In the genomic region with DNA sequence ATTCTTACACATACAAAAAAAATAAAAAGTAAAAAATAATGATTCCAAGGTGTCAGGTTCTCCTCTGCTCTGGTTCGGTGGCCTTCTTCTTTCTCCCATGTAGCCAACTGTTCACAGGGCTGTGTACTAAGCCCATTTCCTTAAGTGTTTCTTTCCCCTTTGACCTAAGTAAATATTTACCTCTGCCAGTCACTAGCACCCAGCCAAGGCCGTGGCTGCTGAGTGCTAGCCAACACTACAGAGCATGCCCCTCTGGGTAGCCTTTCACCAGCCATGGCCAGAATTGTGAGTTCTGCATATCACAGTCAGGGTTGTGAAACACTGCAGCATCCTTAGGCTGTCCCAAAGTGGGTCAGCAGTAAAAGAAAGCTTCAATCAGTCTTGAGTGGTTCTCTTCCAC, we compare ENCODE assay signal across 27 mouse cellular contexts.
DNase-seq lines count a peak whose midpoint lies in the region; ATAC-seq lines count a peak whose summit lies in the region.
"Had no signal": no experiment of that assay in that cellular context is flagged by ENCODE, and none has a peak within 500 bp of the region (broad histone marks: within the 10 kb centered on the region; RNA-seq: fewer than 3 reads in every experiment).

No protein-coding gene starts in this region.

- no peak overlapping the region for H3K27ac ChIP-seq in kidney, embryonic 15.5 days
- no peak overlapping the region for H3K27ac ChIP-seq in stomach, embryonic 16.5 days (ENCODE audit: low read length)
- H3K27ac ChIP-seq: heart, embryonic 10.5 days; heart, embryonic 15.5 days; hindbrain, embryonic 12.5 days; liver, embryonic 13.5 days; lung, embryonic 15.5 days had no signal

- no peak overlapping the region for H3K4me3 ChIP-seq in kidney, embryonic 15.5 days (replicated peaks)
- H3K4me3 ChIP-seq in stomach, embryonic 16.5 days (replicated peaks; ENCODE audit: low read length): no peak overlapping the region
- H3K4me3 ChIP-seq: heart, embryonic 10.5 days; heart, embryonic 15.5 days; hindbrain, embryonic 12.5 days; liver, embryonic 13.5 days; lung, embryonic 15.5 days had no signal

- no peaks in the 10 kb centered on the region for H3K27me3 ChIP-seq in kidney, embryonic 15.5 days
- H3K27me3 ChIP-seq in stomach, embryonic 16.5 days (ENCODE audit: control insufficient read depth, insufficient read depth, low read length): no peaks in the 10 kb centered on the region
- H3K27me3 ChIP-seq: CH12.LX; heart, embryonic 15.5 days; hindbrain, embryonic 12.5 days; liver, embryonic 13.5 days; lung, embryonic 15.5 days had no signal

- no peak overlapping the region for H3K4me2 ChIP-seq in kidney, embryonic 15.5 days
- H3K4me2 ChIP-seq in stomach, embryonic 16.5 days (ENCODE audit: low read depth, low read length): no peak overlapping the region
- H3K4me2 ChIP-seq: heart, embryonic 15.5 days; hindbrain, embryonic 12.5 days; liver, embryonic 13.5 days; lung, embryonic 15.5 days; midbrain, embryonic 11.5 days had no signal

- DNase-seq in adrenal gland, adult 2 months: peak; percentile 21
- no peak for DNase-seq in adrenal gland, adult 18-20 months (ENCODE audit: low spot score in 2 of 2)
- DNase-seq in kidney, adult 11 months: peak; percentile 6
- peak; percentile 46 to 57 for DNase-seq in lung, adult 18-20 months
- no peak for DNase-seq in lung, postnatal 14 days
- DNase-seq in urinary bladder, postnatal 10 days (ENCODE audit: low spot score): no peak
- DNase-seq: cerebellum, adult 8-10 months; cerebellum, postnatal 36 days; gastrocnemius, postnatal 25 days; kidney, postnatal 4 days; layer of hippocampus, postnatal 36 days; left cerebral cortex, postnatal 4 days; liver, embryonic 13.5 days; right cerebral cortex, postnatal 25 days; thymus, postnatal 4 days had no signal

- WGBS in kidney, embryonic 15.5 days: 30% methylated on average over 2 of the region's 2 CpGs
- 12% methylated on average over 2 of the region's 2 CpGs for WGBS in stomach, embryonic 16.5 days

- no peak overlapping the region for H3K9ac ChIP-seq in kidney, embryonic 15.5 days
- H3K9ac ChIP-seq in stomach, embryonic 16.5 days (ENCODE audit: low read length): no peak overlapping the region
- H3K9ac ChIP-seq: heart, embryonic 15.5 days; hindbrain, embryonic 12.5 days; liver, embryonic 13.5 days; lung, embryonic 15.5 days had no signal

- no peaks in the 10 kb centered on the region for H3K4me1 ChIP-seq in kidney, embryonic 15.5 days
- no peaks in the 10 kb centered on the region for H3K4me1 ChIP-seq in stomach, embryonic 16.5 days (ENCODE audit: control insufficient read depth, insufficient read depth, low read length)
- H3K4me1 ChIP-seq: heart, embryonic 10.5 days; heart, embryonic 15.5 days; hindbrain, embryonic 12.5 days; liver, embryonic 13.5 days; lung, embryonic 15.5 days had no signal

- H3K36me3 ChIP-seq in kidney, embryonic 15.5 days: no peaks in the 10 kb centered on the region
- H3K36me3 ChIP-seq in stomach, embryonic 16.5 days (ENCODE audit: control insufficient read depth, insufficient read depth, low read length): no peaks in the 10 kb centered on the region
- H3K36me3 ChIP-seq: heart, embryonic 10.5 days; heart, embryonic 15.5 days; liver, embryonic 13.5 days; lung, embryonic 15.5 days had no signal

- no peaks in the 10 kb centered on the region for H3K9me3 ChIP-seq in kidney, embryonic 15.5 days (replicated peaks)
- H3K9me3 ChIP-seq in stomach, embryonic 16.5 days (replicated peaks; ENCODE audit: control insufficient read depth, low read length): no peaks in the 10 kb centered on the region
- H3K9me3 ChIP-seq: heart, embryonic 10.5 days; heart, embryonic 15.5 days; hindbrain, embryonic 12.5 days; lung, embryonic 15.5 days had no signal

- ATAC-seq in kidney, embryonic 15.5 days (replicated peaks; ENCODE audit: low FRiP score): no peak
- 0 out of 2 replicates have a peak, but pooled peaks have one; percentile 44 for ATAC-seq in stomach, embryonic 16.5 days (ENCODE audit: insufficient read depth, low FRiP score)
- ATAC-seq: activated CD4-positive, CD25-positive, alpha-beta regulatory T cell, adult 4 months; forebrain, embryonic 14.5 days; inflammation-experienced regulatory T-cells, adult 6 months; midbrain, embryonic 16.5 days had no signal

Comparison
In these comparisons a context has a peak if more than half of its experiments do, and no peak if none do; other contexts are left out.
1. DNase-seq: peak in adrenal gland, adult 2 months (single experiment), kidney, adult 11 months (single experiment) and lung, adult 18-20 months (2 of 2); none in adrenal gland, adult 18-20 months (0 of 2), lung, postnatal 14 days (single experiment) and urinary bladder, postnatal 10 days (single experiment).